Mouse (Mus musculus): Measurements from ENCODE around the gene Acat2. TPM values are rescaled to one million over a fixed set of nuclear protein-coding genes. Genes with fewer than 3 reads are reported as not detected.
"Not testable (repeated sequence)": the region's sequence is repeated elsewhere in the genome, so short reads cannot be mapped to it uniquely, and the experiment has no call there.

Gene Acat2
- polyA plus RNA-seq (2015; fragmentation: Nextera tagmentation; extraction: Ambion mirVana): 67.7 and 69.2 TPM in 2 replicates

DNA sequence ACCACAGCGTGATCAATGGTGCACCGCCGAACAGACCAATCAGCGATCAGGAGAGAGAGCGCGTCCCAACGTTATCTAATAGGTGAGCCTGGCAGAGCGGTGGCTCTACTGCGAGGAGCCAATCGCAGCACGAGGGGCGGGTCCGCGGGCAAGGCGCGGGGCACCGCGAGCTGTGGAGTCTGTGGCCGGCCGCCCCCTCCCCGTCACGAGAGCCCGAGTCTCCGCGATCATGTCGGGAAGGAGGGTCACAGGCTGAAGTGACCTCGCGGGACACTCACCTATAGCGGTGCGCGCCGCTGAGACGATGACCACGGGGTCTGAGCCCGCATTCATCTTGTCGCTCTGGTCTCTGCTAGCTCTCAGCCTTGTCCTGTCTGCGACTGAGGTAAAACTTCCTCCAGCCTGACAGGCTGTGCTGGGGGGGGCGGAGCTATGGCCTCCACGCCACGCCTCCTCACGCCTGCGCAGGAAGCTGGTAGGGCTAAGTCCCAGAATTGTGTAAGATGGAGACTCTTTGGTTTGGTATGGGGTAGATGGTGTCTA lies at the start of gene Acat2:
Gene Acat2 (minus strand): TSS at position 417 of the 543 bp plus-strand sequence.
- peak; percentile 95 for DNase-seq (ENCODE audit: low spot score)

- DNase-seq (ENCODE audit: low spot score): peak; percentile 68
These were observed 49.3 kb upstream of the Acat2 start for GRCm38 (mm10) chr17:13009887-13010286.

- DNase-seq (ENCODE audit: low spot score): no peak
These were observed 48.0 kb upstream of the Acat2 start for GRCm38 (mm10) chr17:13008528-13008927.

DNA sequence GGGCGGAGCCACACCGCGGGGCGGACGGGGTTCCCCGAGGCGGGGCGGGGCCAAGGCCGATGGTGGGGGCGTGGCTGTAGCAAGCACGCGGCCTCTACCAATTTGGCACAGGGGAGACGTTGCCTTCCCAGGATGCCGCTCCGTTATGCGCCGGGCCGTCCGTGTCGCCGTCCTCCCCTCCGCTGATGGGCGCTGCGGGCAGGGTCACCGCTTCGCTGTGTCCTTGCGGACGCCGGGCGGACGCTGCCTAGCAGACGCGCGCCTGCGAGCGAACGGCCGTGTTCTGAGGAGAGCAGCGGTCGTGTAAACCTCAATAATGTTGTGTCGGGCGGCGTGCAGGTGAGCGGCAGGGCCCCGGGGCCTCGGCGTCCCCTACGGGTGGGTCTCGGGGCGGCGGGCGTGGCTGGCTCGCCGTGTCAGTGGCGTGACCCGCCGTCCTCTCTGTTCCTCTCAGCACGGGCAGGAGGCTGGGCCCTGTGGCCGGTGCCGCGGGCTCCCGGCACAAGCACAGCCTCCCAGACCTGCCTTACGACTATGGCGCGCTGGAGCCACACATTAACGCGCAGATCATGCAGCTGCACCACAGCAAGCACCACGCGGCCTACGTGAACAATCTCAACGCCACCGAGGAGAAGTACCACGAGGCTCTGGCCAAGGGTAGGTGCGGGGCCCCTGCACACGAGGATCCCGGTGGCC lies 47.3 kb upstream of the Acat2 start:
- peak; percentile 92 for DNase-seq (ENCODE audit: low spot score)

DNA sequence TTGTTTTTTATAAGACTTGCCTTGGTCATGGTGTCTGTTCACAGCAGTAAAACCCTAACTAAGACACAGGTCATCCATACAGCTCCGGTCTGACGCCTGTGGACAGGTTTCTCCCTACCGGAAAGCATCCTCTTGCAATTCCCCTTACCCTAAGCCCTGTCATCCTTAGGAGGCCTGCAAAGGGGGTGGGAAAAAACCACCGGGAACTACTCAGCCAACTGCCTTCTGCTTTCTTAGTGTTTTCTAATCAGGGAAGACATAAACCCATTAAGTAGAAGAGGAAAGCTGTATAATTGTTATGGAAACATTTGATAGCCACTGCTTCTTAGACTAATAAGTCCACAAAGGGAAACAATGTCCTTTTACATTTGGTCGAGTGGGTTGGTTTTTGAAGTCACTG lies 46.4 kb upstream of the Acat2 start:
- DNase-seq (ENCODE audit: low spot score): no peak

GRCm38 (mm10) chr17:13006546-13006945 lies 46.0 kb upstream of the Acat2 start, which contains the start of gene Sod2:
Gene Sod2 (plus strand): TSS chr17:13006846.
- not testable (repeated sequence) for DNase-seq (ENCODE audit: low spot score)

DNA sequence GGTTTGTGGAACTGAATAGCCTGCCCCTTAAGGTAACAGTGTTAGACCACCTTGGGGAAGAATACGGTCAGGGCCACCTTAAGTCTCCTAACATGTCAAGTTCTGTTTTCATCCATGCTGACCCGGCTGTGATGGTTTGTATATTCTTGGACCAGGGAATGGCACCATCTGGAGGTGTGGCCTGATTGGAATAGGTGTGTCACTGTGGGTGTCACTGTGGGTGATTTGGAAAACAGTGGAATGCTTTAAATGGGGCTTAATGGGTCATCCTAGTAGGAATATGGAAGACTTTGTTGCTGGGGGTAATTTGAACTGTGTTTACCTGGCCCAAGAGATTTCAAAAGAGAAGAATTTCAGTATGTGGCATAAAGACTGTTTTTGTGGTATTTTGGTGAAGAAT lies 43.9 kb upstream of the Acat2 start:
- not testable (repeated sequence) for DNase-seq (ENCODE audit: low spot score)

GRCm38 (mm10) chr17:13002243-13002642 lies 41.7 kb upstream of the Acat2 start:
- DNase-seq (ENCODE audit: low spot score): not testable (repeated sequence)

DNA sequence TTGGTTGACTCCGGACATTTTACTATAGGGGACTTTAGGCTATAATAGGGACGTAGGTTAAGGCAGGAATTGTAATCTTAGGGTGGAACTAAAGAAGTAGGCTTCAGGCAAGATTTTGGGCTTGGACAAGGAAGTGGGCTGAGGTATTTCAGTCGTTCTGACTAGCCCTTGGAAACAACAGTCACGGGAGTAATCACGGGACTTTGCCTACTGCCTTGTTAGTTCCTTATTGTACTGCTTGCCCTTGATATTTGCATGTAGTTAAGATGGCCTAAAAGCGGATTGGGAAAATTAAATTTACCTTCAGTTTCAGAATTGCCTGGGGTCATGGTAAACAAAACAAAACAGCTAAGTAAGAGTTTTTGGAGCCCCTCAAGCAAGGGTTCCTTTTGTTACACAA lies 38.5 kb upstream of the Acat2 start:
- no peak for DNase-seq (ENCODE audit: low spot score)

DNA sequence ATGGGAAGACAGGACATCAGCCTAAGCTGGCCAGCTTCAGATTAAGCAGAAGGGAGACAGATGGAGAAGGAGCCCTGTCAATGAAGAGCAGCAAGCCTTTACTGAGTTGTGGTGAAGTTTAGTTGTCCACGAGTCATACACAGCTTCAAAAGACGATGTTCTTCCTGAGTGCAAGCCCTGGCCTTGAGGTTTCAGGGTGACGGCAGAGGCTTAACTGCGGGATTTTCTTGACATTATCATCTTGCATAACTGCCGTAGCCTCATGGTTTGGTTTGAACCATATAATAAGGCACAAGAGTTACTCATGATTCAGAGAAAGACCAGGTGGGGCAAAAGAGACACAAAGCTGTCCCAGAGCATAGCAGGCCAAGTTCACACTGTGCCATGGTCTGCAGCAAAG lies 37.3 kb upstream of the Acat2 start:
- no peak for DNase-seq (ENCODE audit: low spot score)

GRCm38 (mm10) chr17:12996345-12996744 lies 35.8 kb upstream of the Acat2 start:
- peak; percentile 36 for DNase-seq (ENCODE audit: low spot score)

- no peak for DNase-seq (ENCODE audit: low spot score)
These were observed 33.5 kb upstream of the Acat2 start, which contains the start of gene Wtap for GRCm38 (mm10) chr17:12994069-12994468. Gene Wtap (minus strand): TSS chr17:12994169.

DNA sequence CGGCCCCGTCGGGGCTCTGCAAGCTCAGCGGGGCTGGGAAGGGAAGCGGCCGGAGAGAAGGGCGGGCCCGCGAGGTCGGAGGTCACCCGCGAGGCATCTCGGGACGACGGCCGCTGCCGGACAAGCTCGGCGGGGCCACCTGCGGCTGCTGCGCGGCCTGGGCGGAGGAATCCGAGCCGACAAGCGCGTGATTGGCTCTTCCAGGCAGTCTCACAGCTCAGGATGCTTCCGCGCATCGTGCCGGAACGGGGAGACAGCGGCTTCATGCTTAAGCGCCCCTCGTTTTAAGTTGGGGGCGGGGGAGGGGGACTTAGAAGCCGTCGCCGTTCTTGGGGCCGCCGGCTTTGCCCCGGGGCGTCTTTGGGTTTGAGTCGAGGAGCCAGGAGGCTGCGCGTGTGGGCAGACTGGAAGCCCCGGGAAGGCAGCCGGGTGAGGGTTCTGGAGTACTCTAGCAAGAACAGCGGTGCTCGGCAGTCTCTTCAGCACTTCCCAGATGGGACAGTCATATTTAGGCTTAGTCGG lies 32.0 kb upstream of the Acat2 start:
- peak; percentile 94 for DNase-seq (ENCODE audit: low spot score)

DNA sequence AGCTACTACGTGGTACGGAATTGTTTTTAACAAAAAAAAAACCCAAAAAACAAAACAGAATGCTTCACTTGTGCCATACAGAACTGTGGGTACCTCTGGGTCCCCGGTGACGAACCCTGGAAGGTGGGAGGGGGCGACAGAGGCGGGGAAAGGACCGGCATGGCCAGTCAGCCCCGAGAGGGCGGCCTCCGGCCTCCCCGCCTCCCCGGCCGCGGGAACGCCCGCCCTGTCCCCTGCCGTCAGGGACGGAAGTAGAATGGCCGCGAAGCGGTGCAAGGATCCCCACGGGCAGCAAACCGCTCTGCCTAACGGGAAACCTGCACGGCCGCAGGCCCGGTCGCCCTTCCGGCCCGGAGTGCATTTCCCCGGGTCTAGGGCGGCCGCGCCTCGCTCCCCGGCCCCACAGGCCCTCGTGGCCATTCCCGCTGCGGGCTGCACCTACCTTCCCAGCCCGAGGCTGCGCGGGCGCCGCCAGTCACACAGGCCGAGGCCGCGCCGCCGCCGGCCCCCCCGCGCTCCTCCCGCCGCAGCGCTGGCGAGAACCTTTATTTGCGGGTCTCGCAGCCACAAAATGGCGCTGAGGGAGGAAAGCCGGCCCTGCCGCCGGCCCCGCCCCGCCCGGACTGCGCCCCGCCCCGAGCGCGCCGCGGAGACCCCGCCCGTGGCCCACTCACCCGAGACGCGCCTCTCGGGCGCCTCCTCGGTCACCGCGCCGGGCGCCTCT lies 31.2 kb upstream of the Acat2 start:
- peak; percentile 80 for DNase-seq (ENCODE audit: low spot score)

- DNase-seq (ENCODE audit: low spot score): peak; percentile 51
These were observed 30.7 kb upstream of the Acat2 start for GRCm38 (mm10) chr17:12991194-12991634.

GRCm38 (mm10) chr17:12990567-12991145 lies 30.1 kb upstream of the Acat2 start:
- DNase-seq (ENCODE audit: low spot score): no peak

DNA sequence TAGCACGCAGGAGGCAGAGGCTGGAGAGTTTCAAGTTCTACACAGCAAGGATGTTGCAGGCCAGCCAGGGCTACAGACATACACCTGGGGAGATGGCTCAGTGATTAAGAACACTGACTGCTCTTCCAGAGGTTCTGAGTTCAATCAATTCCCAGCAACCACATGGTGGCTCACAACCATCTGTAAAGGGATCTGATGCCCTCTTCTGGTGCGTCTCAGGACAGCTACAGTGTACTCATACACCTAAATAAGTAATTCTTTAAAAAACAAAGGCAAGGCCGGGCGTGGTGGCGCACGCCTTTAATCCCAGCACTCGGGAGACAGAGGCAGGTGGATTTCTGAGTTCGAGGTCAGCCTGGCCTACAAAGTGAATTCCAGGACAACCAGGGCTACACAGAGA lies 27.5 kb upstream of the Acat2 start:
- peak; percentile 11 for DNase-seq (ENCODE audit: low spot score)

GRCm38 (mm10) chr17:12983988-12984387 lies 23.4 kb upstream of the Acat2 start:
- no peak for DNase-seq (ENCODE audit: low spot score)

GRCm38 (mm10) chr17:12978546-12978945 lies 18.0 kb upstream of the Acat2 start:
- no peak for DNase-seq (ENCODE audit: low spot score)

DNA sequence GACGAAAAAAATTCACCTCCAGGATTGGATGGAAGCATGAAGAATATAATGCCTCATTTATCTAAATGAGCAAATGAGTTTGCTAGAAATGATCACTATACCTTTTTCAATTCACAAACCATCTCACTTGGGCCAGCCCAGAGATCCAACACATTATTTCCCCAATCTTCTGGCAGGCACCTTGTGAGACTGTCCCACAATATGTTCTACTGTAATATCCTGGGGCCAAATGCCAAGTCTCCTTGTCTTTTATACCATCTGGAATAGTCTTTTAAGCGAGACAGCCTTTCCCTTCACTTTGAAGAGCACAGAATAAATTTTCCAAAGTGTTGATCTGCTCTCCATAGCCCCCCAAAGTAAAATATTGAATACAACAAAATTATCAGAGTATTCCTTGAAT lies 13.3 kb upstream of the Acat2 start:
- DNase-seq (ENCODE audit: low spot score): no peak

GRCm38 (mm10) chr17:12967173-12967572 lies 6.6 kb upstream of the Acat2 start:
- DNase-seq (ENCODE audit: low spot score): no peak

- DNase-seq (ENCODE audit: low spot score): no peak
These were observed 2.9 kb upstream of the Acat2 start for GRCm38 (mm10) chr17:12963476-12963875.
